Mouse (Mus musculus) midbrain, embryonic 14.5 days (tissue): ENCODE results near the gene Rbak. TPM values are rescaled to one million over a fixed set of nuclear protein-coding genes. Genes with fewer than 3 reads are reported as not detected.
"Not testable (repeated sequence)": the region's sequence is repeated elsewhere in the genome, so short reads cannot be mapped to it uniquely, and the experiment has no call there.

Experiments used
- ATAC-seq: fragments of 200-750 bp; cut with Nextera tagmentation; 2 replicates; pipeline ENCODE4 v1.8.0; 2017; ENCODE audit warnings: moderate number of reproducible peaks, moderate library complexity; ENCODE audit not compliant: low FRiP score, low TSS enrichment
- DNase-seq: peaks from one replicate; pipeline ENCODE4 v3.0.0-alpha.2; 2015
- H3K27ac ChIP-seq: fragments of 300-500 bp; sonication (generic); replicated peaks from 2 replicates; pipeline ENCODE4 v1.5.1; 2014; ENCODE audit warnings: mild to moderate bottlenecking, low read depth, low read length, moderate library complexity
- H3K27me3 ChIP-seq: fragments of 300-500 bp; sonication (generic); 2 replicates; pipeline ENCODE4 v1.6.1; 2014; ENCODE audit warnings: low read length, control low read depth, mixed read lengths; ENCODE audit not compliant: control insufficient read depth, insufficient read depth
- H3K36me3 ChIP-seq: fragments of 300-500 bp; sonication (generic); 2 replicates; pipeline ENCODE4 v1.6.1; 2014; ENCODE audit warnings: low read length, control low read depth; ENCODE audit not compliant: control insufficient read depth, insufficient read depth
- H3K4me1 ChIP-seq: fragments of 300-500 bp; sonication (generic); 2 replicates; pipeline ENCODE4 v1.6.1; 2014; ENCODE audit warnings: mild to moderate bottlenecking, antibody characterized with exemption, low read length, control low read depth; ENCODE audit not compliant: control insufficient read depth, insufficient read depth
- H3K4me2 ChIP-seq: fragments of 300-500 bp; sonication (generic); 2 replicates; pipeline ENCODE4 v1.6.1; 2014; ENCODE audit warnings: mild to moderate bottlenecking, low read length, moderate library complexity
- H3K4me3 ChIP-seq: fragments of 300-500 bp; sonication (generic); replicated peaks from 2 replicates; pipeline ENCODE4 v1.5.1; 2014; ENCODE audit warnings: low read depth, low read length
- H3K9ac ChIP-seq: fragments of 300-500 bp; sonication (generic); replicated peaks from 2 replicates; pipeline ENCODE4 v1.6.1; 2014; ENCODE audit warnings: mild to moderate bottlenecking, low read length, moderate library complexity
- H3K9me3 ChIP-seq: fragments of 300-500 bp; sonication (generic); 2 replicates; pipeline ENCODE4 v1.6.1; 2016; ENCODE audit warnings: low read length, control low read depth, mixed read lengths; ENCODE audit not compliant: control insufficient read depth
- WGBS: fragments of 180-500 bp; shearing (Covaris S2); extraction: QIAGEN DNeasy Blood & Tissue Kit; methylation state at CpG from one replicate; pipeline ENCODE4 v1.1.7; 2014; 5-methylcytosine and 5-hydroxymethylcytosine counted together
- polyA plus RNA-seq: library from polyadenylated mRNA; unstranded; fragments of >200 nt; fragmentation: Nextera tagmentation; extraction: Ambion mirVana; gene quantifications from 2 replicates; pipeline ENCODE4 v1.2.1, GENCODE M21; 2014

Rbak gene
- polyA plus RNA-seq, 1 experiment from 2014 or later, result 13.9 TPM

DNA sequence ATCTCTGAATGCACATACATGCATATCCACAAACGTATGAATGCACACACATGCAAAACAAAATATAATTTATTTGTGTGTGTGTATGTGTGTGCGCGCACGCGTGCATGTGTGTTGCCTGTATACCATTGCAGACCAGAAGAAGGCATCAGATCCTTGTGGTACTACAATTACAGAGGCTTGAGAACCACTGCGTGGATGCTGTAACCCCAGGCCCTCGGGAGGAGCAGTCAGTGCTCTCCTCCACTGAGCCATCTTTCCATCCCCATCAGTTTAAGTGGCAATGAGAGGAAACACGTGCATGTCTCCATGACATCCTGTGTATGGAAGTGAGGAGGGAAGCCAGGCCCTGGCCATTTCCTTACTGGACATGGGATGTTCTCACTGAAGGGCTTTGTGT, 12.2 kb upstream of the Rbak start:
- H3K9me3 ChIP-seq, result no peaks in the 10 kb centered on the region
- no peak overlapping the region for H3K9ac ChIP-seq
- DNase-seq, result no peak
- no peak overlapping the region for H3K4me3 ChIP-seq
- ATAC-seq, result no peak
- no peaks in the 10 kb centered on the region for H3K36me3 ChIP-seq
- H3K27ac ChIP-seq, result no peak overlapping the region
- H3K4me2 ChIP-seq, result no peak overlapping the region
- no peaks in the 10 kb centered on the region for H3K27me3 ChIP-seq
- no peaks in the 10 kb centered on the region for H3K4me1 ChIP-seq
- 93% methylated on average over 8 of the region's 8 CpGs for WGBS

DNA sequence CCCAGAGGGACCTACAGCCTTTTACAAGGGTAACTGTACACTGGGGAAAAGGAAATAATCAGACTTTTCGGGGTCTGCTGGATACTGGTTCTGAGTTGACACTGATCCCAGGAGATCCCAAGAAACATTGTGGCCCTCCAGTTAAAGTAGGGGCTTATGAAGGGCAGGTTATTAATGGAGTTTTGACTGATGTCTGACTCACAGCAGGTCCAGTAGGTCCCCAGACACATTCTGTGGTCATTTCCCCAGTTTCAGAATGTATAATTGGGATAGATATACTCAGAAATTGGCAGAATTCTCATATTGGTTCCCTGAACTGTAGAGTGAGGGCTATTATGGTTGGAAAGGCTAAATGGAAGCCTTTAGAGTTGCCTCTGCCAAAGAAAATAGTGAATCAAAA, 7.4 kb upstream of the Rbak start:
- H3K9ac ChIP-seq, H3K36me3 ChIP-seq: not testable (repeated sequence)

DNA sequence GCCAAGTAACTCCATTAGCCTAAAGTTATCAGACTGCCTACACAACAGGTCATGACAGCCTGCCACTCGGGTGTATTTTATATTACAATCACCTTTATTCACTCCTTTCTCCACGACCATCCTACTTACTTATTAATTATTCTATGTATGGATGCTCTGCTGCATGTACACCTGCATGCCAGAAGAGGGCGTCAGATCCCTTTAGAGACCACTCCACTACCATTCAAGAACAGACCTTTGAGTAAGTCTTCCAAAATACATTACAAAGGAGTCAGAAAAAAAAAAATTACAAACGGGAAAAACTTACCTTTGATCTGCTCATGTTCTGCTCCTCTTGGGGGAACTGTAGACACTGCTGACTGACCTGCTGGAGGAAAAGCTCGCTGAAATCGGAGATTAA, 1.4 kb downstream of the Rbak start:
- no peak overlapping the region for H3K27ac ChIP-seq
- ATAC-seq (no peak), DNase-seq (peak; percentile 47)
- H3K36me3 ChIP-seq, result peaks cover 37% of the 10 kb centered on the region
- WGBS, result 29% methylated on average over 6 of the region's 6 CpGs
- H3K4me1 ChIP-seq, result peaks cover 10% of the 10 kb centered on the region
- peak overlapping the region; percentile 85 for H3K4me2 ChIP-seq
- H3K4me3 ChIP-seq, result 0 out of 2 replicates have a peak overlapping the region, but pooled peaks have one; percentile 88
- H3K9me3 ChIP-seq, result no peaks in the 10 kb centered on the region
- H3K27me3 ChIP-seq, result no peaks in the 10 kb centered on the region
- H3K9ac ChIP-seq, result 0 out of 2 replicates have a peak overlapping the region, but pooled peaks have one; percentile 95

More for the DNA sequence above, 7.4 kb upstream of the Rbak start:
- ATAC-seq, H3K4me3 ChIP-seq, DNase-seq, H3K9me3 ChIP-seq, H3K27me3 ChIP-seq, H3K4me2 ChIP-seq, H3K4me1 ChIP-seq, H3K27ac ChIP-seq: not testable (repeated sequence)
- WGBS, result no CpG with 5 or more reads among the region's 1 CpGs

DNA sequence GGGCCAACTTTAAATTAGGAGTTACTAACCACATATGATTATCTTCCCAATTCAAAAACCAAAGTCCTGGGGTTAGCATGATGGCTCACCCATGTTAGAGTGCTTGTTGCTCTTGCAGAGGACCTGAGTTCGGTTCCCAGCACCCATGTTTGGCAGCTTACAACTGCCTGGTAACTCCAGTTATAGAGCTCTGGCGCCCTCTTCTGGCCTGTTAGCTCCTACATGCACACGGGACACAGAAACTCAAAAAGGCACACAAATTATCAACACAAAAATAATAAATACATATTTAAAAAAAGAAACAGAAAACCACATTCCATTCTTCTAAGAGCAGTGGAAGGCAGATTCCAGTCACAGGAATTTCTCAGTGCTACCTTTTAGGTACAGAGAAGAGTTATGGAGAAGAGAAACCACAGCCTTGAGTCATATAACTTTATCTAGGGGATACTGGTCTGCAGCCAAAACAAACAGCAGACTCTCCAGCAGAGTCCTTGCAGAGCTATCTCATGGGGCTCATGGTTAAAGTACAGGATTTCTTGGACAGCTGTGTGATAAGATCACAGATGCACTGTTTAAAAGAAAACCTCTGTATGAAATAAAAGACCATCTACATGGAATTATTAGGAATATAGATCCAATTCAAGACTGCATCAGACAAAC, 2.9 kb downstream of the Rbak start:
- no peak overlapping the region for H3K4me2 ChIP-seq
- H3K9ac ChIP-seq, result no peak overlapping the region
- DNase-seq (no peak), ATAC-seq (no peak)
- peaks cover 10% of the 10 kb centered on the region for H3K4me1 ChIP-seq
- WGBS, result 94% methylated on average over 3 of the region's 3 CpGs
- H3K4me3 ChIP-seq, result no peak overlapping the region
- no peaks in the 10 kb centered on the region for H3K9me3 ChIP-seq
- H3K36me3 ChIP-seq, result peaks cover 52% of the 10 kb centered on the region
- H3K27ac ChIP-seq, result no peak overlapping the region
- no peaks in the 10 kb centered on the region for H3K27me3 ChIP-seq

DNA sequence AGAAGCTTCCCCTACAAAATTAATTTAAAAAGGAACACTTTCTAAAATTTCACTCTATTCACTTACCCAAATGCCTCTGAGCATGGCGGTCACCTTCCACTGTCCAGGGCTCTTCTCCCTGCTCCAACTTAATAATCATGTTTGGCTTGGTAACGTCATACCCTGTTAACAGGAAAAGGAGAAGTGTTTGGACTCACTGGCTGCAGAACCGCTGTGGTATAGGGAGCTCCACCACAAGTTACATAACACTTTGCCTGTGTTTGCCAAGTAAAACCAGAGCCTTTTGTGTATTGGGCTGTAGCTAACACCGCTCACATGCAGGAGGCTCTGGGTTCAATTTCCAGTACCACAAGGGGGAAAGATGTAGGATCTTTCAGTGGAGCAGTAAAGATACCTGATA, 4.6 kb downstream of the Rbak start:
- H3K4me3 ChIP-seq, result no peak overlapping the region
- H3K36me3 ChIP-seq, result peaks cover 69% of the 10 kb centered on the region
- no peak for DNase-seq
- no peak overlapping the region for H3K9ac ChIP-seq
- WGBS, result 95% methylated on average over 4 of the region's 4 CpGs
- H3K9me3 ChIP-seq, result no peaks in the 10 kb centered on the region
- no peak overlapping the region for H3K4me2 ChIP-seq
- no peak overlapping the region for H3K27ac ChIP-seq
- peaks cover 10% of the 10 kb centered on the region for H3K4me1 ChIP-seq
- no peaks in the 10 kb centered on the region for H3K27me3 ChIP-seq
- no peak for ATAC-seq

DNA sequence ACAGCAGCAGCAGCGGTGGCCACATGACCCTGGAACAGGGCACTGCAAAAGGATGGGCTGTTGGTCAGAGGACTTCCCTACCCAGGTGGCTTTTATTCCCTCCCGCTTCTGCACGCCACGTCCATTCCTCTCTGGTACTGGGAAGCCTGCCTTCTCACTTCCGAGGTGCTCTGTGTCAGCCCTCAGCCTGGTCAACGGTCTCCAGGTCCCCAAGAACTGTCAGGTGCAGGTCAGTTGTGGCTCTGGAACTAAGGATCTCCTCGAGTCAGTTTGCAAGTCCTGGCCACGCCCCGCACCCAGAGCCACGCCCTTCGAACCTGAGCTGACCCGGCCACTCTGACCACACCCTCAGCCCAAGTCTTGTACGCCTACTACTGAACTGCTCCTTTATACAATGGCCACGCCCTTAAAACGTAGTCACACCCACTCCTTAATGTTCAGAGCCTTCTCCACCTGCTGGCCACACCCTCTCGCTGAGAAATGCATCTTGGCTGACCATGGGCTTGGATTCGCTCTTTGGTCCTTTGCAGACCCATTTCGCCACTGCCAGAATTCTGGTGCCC, 15.0 kb downstream of the Rbak start:
- no peaks in the 10 kb centered on the region for H3K4me1 ChIP-seq
- H3K4me3 ChIP-seq, result no peak overlapping the region
- no peak for DNase-seq
- no peak overlapping the region for H3K4me2 ChIP-seq
- no peak overlapping the region for H3K27ac ChIP-seq
- no peaks in the 10 kb centered on the region for H3K27me3 ChIP-seq
- WGBS, result 17% methylated on average over 18 of the region's 18 CpGs
- no peaks in the 10 kb centered on the region; the same call in 1 of the 2 replicates for H3K36me3 ChIP-seq
- ATAC-seq, result no peak
- H3K9me3 ChIP-seq, result no peaks in the 10 kb centered on the region
- H3K9ac ChIP-seq, result no peak overlapping the region

DNA sequence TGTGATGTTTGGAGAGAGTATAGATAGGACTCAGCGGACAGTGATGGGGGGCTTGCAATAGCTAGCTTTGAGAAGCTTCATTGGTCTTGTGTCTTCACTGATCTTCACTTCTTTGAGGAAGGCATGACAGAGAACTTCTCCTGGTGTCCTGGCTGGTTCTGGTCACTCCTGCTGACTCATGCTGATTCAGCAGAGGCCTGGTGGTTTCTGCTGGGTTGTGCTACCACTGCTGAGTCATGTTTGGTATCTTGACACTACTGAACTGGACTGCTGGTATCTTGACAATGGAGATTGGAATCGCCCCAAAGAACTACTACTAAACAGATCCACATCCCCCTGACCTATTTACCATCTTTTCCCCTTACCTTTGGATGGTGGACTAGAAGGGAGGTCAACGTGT, 25.0 kb downstream of the Rbak start:
- 89% methylated on average over 3 of the region's 3 CpGs for WGBS
- ATAC-seq, result no peak
- H3K4me1 ChIP-seq, result no peaks in the 10 kb centered on the region
- H3K27me3 ChIP-seq, result peaks cover 12% of the 10 kb centered on the region
- no peak overlapping the region for H3K27ac ChIP-seq
- H3K9ac ChIP-seq, result no peak overlapping the region
- no peak overlapping the region for H3K4me2 ChIP-seq
- no peak for DNase-seq
- H3K9me3 ChIP-seq, result no peaks in the 10 kb centered on the region
- H3K4me3 ChIP-seq, result no peak overlapping the region
- no peaks in the 10 kb centered on the region for H3K36me3 ChIP-seq

DNA sequence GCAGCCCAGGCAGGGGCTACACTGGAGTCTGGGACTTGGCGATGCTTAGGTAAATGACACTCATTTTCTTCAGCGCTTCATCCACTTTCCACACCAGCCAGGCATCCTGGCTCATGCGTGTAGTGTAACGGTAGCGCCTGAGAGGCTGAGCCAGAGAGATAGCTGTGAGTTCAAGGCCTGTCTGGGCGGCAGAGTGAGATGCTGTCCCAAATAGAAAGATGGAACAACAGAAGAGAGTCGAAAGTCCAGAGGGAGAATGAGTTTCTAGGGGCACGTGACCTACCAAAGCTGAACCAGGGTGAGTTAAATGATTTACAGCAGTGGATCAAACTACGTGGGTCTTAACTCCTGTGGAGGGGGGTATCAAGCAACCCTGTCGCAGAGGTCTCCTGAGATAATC, 26.8 kb downstream of the Rbak start:
- H3K9ac ChIP-seq, result no peak overlapping the region
- no peak overlapping the region for H3K4me3 ChIP-seq
- 92% methylated on average over 10 of the region's 10 CpGs for WGBS
- ATAC-seq (no peak), DNase-seq (no peak)
- H3K27me3 ChIP-seq, result peaks cover 12% of the 10 kb centered on the region
- no peaks in the 10 kb centered on the region for H3K9me3 ChIP-seq
- H3K4me2 ChIP-seq, result no peak overlapping the region
- no peak overlapping the region for H3K27ac ChIP-seq
- H3K36me3 ChIP-seq, result no peaks in the 10 kb centered on the region
- H3K4me1 ChIP-seq, result no peaks in the 10 kb centered on the region

DNA sequence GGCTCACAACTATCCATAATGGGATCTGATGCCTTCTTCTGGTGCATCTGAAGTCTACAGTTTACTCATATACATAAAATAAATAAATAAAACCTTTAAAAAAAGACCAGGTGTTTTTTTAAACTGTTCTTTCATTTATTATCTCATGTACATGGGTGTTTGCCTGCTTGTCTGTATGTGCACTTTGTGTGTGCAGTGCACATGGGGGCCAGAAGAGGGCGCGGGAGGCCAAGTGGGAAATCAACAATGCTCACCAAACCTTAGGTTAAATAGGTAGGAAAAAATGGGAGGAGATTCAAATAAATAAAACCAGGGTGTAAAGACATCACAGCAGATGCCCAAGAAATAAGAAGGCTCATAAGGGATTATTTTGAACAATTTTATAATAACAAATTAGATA, 30.5 kb downstream of the Rbak start:
- no peak overlapping the region for H3K4me2 ChIP-seq
- no peaks in the 10 kb centered on the region for H3K27me3 ChIP-seq
- H3K9me3 ChIP-seq, result no peaks in the 10 kb centered on the region
- no peaks in the 10 kb centered on the region for H3K4me1 ChIP-seq
- WGBS, result 81% methylated on average over 2 of the region's 2 CpGs
- H3K4me3 ChIP-seq, result no peak overlapping the region
- H3K36me3 ChIP-seq, result no peaks in the 10 kb centered on the region
- H3K9ac ChIP-seq, result no peak overlapping the region
- no peak overlapping the region for H3K27ac ChIP-seq
- ATAC-seq, result no peak
- DNase-seq, result no peak
